Mouse (Mus musculus) olfactory bulb, adult 2 months (tissue): ENCODE measurements at regions not wholly inside any gene's neighbourhood (a gene's known extent, or its start where the extent isn't known, plus 50 kb on each side); places are given as distances from the start of the nearest gene placed in this dataset.

Source experiments
- H3K27ac ChIP-seq: fragments of 200-500 bp; 2 replicates; pipeline ENCODE4 v1.5.1; 2012; ENCODE audit warnings: low read depth, low read length; ENCODE audit not compliant: insufficient read depth
- H3K4me1 ChIP-seq: fragments of 200-500 bp; 2 replicates; pipeline ENCODE4 v1.6.1; 2012; ENCODE audit warnings: low read length; ENCODE audit not compliant: control insufficient read depth, insufficient read depth
- H3K4me3 ChIP-seq: fragments of 200-500 bp; 2 replicates; pipeline ENCODE4 v1.5.1; 2012; ENCODE audit warnings: mild to moderate bottlenecking, low read depth, low read length, moderate library complexity; ENCODE audit not compliant: insufficient read depth
- CTCF ChIP-seq: fragments of 200-500 bp; IDR thresholded peaks from 2 replicates; pipeline ENCODE4 v1.5.1; 2012; ENCODE audit warnings: low read depth, mild to moderate bottlenecking, low read length, moderate library complexity; ENCODE audit not compliant: insufficient read depth
- POLR2A ChIP-seq: fragments of 200-500 bp; IDR thresholded peaks from 2 replicates; pipeline ENCODE4 v1.6.1; 2012; ENCODE audit warnings: mild to moderate bottlenecking, low read depth, low read length, moderate library complexity; ENCODE audit not compliant: insufficient read depth
- WGBS: fragments of 180-500 bp; shearing (Covaris S2); methylation state at CpG from one replicate; pipeline ENCODE4 v1.1.7; 2018; 5-methylcytosine and 5-hydroxymethylcytosine counted together

- 95% methylated on average over 6 of the region's 6 CpGs for WGBS
- no peak overlapping the region for H3K27ac ChIP-seq
- no peak for TF ChIP-seq POLR2A
- no peak for TF ChIP-seq CTCF
- H3K4me1 ChIP-seq: no peaks in the 10 kb centered on the region
- H3K4me3 ChIP-seq: no peak overlapping the region
These were observed 317.3 kb upstream of the Klf3 start for GRCm38 (mm10) chr5:64485856-64486255.

DNA sequence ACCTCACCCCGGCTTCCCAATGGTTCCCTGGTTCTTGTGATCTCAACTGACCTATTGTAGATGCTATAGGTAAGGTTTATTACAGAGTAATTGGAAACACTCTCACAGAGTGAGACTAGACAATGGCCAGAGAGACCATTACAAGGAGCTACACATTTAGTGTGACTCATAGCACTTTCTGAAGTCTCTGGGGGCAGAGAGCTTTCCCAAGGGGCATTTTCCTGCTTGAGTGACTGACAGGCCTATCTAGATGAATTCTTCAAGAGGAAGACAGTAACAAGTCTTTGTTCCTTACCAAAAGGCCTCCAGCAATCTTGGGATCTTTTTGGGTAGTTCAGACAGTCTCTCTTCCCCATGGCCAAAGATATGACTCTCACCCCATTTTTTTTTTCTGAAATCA is 316.4 kb upstream of the Klf3 start:
- WGBS: 100% methylated on average over 1 of the region's 1 CpGs
- H3K4me3 ChIP-seq: no peak overlapping the region
- H3K27ac ChIP-seq: no peak overlapping the region
- no peaks in the 10 kb centered on the region for H3K4me1 ChIP-seq
- TF ChIP-seq POLR2A: no peak
- TF ChIP-seq CTCF: no peak

GRCm38 (mm10) chr5:64487698-64488398 is 315.3 kb upstream of the Klf3 start:
- Histone ChIP-seq H3K4me1 (no peaks in the 10 kb centered on the region), H3K27ac (no peak overlapping the region), H3K4me3 (no peak overlapping the region)
- TF ChIP-seq CTCF (no peak), POLR2A (no peak)
- 83% methylated on average over 14 of the region's 14 CpGs for WGBS

DNA sequence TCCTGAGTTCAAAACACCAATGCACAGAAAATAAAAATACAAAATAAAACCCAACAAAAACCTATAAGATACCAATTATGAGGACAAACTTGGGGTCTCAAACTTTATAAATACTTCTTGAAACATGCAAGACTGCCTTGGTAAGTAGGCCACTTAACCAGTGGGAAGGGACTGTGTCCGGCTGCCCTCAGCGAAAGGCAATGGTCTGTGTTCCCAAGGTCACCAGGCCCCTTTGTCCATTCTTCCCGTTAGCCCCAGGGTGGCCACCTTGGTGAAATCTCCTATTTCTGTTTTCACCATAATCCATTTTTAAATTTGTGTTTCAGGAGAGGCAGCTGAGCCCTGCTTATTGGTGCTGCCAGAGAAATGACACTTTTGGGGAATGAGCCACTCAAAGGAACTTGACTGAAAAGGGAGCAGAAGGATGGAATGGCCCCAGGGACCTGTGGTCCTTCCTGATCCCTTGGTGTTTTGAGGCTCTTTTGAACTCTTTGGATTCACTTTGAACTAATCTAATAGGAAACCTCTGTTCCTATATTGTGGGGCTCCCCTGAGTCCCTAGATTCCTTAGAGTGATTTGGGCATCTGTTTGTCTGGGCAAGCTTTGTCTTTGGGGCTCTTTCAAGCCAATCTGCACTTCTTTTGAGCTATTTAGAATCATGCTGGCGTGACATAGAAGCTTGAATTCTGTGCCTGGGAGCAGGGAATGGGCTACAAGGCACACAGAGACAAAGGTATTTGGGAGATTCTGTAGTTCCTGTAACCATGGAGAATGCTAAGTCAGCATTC is 313.3 kb upstream of the Klf3 start:
- WGBS: 84% methylated on average over 4 of the region's 4 CpGs
- Histone ChIP-seq H3K4me1 (no peaks in the 10 kb centered on the region), H3K4me3 (no peak overlapping the region), H3K27ac (no peak overlapping the region)
- TF ChIP-seq POLR2A: no peak
- no peak for TF ChIP-seq CTCF

DNA sequence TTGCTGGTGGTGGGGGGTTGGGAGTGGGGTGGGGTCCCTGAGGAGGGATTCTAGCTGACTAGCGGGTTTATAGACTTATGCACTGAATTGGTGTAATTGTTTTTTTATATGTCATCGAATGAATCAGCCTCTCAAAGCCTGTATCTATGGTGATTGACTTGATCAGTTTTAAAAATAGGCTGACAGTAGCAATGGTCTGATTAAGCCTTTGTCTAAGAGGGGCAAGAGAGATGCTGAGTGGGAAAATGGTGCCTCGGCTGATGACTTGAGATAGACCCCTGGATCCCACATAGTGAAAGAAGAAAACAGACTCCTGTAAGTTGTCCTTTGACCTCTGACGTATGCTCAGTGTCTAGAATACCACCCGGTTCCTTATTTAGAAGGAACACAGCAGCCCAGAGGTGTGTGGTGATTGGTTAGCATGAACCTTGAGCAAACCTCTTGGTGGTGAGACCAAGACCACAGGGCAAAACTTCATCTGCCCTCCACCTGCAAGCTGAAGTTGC is 312.7 kb upstream of the Klf3 start:
- Histone ChIP-seq H3K4me1 (no peaks in the 10 kb centered on the region), H3K4me3 (no peak overlapping the region), H3K27ac (no peak overlapping the region)
- TF ChIP-seq POLR2A (no peak), CTCF (no peak)
- WGBS: 66% methylated on average over 5 of the region's 5 CpGs

GRCm38 (mm10) chr5:64494429-64494828 is 308.8 kb upstream of the Klf3 start:
- no peaks in the 10 kb centered on the region for H3K4me1 ChIP-seq
- TF ChIP-seq POLR2A (no peak), CTCF (no peak)
- WGBS: 94% methylated on average over 4 of the region's 4 CpGs
- no peak overlapping the region for H3K4me3 ChIP-seq
- no peak overlapping the region for H3K27ac ChIP-seq

DNA sequence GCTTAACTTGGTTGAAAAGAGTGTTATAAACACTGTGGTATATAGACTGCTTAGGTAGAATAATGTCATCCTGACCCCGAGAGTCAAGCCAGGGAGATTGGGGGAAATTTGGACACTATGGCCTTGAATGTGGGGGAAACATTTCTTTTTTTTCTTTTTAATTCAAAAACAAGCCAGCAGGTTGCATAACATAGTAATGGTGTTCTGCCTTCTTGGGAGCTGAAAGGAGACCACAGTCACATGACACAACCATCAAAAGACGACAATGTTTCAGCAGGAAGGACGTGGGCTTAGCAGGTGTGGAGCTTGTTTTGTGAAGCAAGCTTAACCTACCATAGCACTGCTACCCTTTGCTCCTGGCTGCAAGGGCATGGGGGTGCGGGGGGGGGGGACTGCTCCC is 306.3 kb upstream of the Klf3 start:
- no peak for TF ChIP-seq POLR2A
- no peak for TF ChIP-seq CTCF
- Histone ChIP-seq H3K27ac (no peak overlapping the region), H3K4me3 (no peak overlapping the region), H3K4me1 (no peaks in the 10 kb centered on the region)
- 95% methylated on average over 4 of the region's 4 CpGs for WGBS

- H3K27ac ChIP-seq: no peak overlapping the region
- WGBS: 98% methylated on average over 5 of the region's 5 CpGs
- TF ChIP-seq CTCF: no peak
- no peak for TF ChIP-seq POLR2A
These were observed 304.8 kb upstream of the Klf3 start for GRCm38 (mm10) chr5:64498431-64498830.

GRCm38 (mm10) chr5:64499131-64499530 is 304.1 kb upstream of the Klf3 start:
- peaks cover 4% of the 10 kb centered on the region for H3K4me1 ChIP-seq
- 99% methylated on average over 3 of the region's 3 CpGs for WGBS
- H3K4me3 ChIP-seq: no peak overlapping the region
- no peak overlapping the region for H3K27ac ChIP-seq
- TF ChIP-seq POLR2A (no peak), CTCF (no peak)

More at GRCm38 (mm10) chr5:64498431-64498830, 304.8 kb upstream of the Klf3 start:
- Histone ChIP-seq H3K4me3 (no peak overlapping the region), H3K4me1 (peaks cover under 1% of the 10 kb centered on the region; the same call in 1 of the 2 replicates)
